Mouse (Mus musculus) lung, postnatal 25 days (tissue): ENCODE measurements at regions not wholly inside any gene's neighbourhood (a gene's known extent, or its start where the extent isn't known, plus 50 kb on each side); places are given as distances from the start of the nearest gene placed in this dataset.

Source experiments
- DNase-seq: peaks from one replicate; pipeline ENCODE4 v3.0.0; 2022; ENCODE audit warnings: low spot score

DNA sequence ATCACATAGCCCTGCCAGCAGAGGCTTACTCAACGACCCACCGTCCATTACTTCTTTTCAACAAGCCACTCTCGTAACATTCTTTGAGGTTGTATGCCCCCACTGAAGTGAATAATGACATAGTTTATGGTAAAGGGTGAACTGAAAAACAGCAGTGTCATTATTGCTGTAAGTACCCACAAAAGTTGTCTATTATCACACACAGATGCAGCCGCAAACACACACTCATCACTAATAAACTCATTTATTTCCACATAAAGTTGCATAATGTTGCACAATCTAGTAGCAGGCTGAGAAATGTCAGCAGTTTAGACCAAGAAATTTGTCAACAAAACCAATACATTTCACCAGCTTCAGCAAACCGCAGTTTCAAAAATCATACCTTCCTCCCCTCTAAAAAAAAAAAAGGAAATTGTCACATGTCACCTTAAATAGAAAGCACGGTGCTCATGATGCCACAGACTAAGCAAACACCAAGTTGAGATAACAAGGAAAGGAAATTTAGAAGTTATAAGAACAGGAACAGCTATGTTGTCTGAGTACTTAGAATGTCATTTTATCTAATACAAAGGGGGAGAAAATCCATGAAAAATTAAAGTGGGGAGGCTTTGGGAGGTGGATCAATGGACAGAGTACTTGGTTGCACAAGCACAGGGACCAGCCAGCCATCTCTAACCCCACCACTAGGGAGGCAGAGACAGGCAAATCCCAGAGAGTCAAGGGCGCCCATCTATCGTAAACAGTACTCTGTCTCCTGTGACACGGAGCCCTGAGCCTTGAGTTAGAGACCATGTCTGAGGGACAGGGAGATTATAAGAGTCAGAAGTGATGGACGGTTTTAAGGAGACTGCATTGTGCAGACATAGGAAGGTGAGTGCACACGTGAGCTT, 195.9 kb downstream of the Hlx start:
- DNase-seq = peak; percentile 37

DNA sequence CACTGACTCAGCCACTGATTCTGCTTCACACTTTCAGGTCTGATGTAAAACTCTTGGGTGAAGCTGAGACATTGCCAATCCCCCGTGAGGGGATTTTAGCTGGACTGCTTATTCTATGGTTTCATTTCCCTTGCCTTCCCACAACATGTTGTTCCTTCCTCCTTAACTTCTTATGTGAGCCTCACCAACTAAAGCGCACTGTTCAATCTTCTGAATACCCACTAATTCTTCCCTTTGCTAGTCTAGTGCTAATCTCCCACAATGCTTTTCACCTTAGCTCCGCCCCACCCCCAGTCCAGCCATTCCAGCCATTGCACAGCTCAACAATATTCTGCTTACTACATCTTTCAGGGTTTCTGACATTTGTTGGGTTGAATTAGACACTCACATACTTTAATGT, 196.7 kb downstream of the Hlx start:
- no peak for DNase-seq

DNA sequence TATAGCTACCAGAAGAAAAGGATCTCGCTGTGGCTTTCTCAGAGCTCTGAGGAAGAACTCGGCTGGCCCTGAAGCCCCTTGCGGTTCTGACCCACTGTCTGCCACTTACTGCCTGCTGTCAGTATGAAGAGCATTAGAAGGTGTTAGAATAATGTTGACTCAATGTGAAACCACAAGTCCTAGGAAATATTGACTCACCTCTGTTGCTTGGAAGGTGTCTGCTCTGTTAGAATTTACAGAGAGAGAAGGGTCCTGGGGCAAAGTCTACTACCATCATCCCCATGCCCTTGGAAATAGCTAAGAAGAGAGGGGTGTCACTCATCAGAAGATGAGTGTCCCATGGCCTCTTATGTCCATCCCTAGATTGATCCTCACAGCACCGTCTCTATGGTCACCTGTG, 197.9 kb downstream of the Hlx start:
- no peak for DNase-seq

DNA sequence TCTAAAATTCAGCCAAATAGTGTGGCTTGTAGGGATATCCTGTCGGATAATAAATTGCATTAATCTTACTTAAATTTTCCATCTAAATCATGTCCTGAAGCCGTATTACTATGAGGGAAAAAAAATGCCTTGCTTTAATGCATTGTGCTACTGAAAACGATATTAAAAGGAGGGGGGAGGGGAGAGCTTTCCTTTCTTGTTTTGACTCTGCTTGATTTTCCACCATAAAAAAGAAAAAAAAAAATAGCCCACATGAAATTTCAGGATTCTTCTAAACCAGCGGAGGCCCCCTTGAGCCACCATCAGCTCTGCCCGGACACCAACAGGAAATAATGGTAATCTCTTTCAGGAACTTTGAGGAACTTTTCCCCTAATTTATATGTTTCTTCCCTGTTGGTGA, 198.5 kb downstream of the Hlx start:
- no peak for DNase-seq

DNA sequence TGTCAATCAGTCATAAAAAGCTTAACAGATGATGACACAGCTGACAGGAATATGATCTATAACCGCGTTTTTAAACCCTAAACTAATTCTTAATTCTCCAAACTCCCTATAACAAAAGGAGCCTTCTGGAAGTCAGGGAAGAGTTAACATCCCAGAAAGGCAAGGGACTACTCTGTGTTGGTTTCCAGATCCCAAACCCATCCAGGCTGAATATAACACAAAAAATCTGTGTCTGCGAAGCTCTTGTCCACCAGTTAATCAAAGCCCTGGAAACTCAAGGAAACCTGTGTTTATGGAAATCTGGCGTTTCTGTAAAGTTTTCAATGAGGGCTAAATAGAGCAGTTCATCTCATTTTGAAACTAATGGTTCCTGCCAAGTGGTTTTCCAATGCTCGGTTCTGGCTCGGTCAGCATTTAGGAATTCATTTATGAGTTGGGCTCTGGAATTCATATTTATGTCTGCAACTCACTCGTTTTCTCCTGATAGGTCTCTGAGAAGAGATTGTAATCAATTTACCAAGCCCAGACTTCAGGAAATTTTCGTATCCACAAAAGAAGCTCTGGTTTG, 199.8 kb downstream of the Hlx start:
- DNase-seq = peak; percentile 4

DNA sequence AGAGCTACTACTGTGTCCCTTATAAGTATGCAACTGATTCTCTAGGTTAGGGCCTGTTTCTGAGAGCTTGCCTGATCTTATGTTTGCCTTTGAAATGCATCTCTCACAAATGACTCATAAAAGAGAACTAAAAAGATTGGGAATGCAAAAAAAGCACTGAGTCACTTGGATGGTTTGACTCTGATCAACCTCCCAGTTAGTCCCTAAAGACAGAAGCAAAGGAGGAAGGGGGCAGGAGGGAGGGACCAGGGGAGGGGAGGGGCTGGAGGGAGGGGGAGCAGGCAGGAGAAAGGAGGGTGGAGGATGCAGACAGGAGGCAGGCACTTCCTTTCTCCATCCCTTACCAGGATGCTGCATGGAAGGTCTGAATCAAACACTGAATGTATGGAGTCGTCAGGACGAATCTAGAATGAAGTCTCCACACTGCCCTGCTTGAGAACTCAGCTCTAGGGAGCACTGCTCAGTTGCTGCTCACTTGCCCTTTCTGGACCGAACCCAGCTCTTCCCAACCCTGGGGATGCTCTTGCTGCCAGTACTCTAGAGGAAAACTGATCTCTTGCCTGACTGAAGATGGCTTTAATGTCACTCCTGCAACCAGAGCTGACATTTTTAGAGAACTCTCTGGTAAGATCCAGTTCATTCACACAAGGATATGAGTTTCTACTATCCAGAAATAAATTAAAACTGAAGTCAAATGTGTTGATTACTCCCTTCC, 201.7 kb downstream of the Hlx start:
- DNase-seq = no peak

DNA sequence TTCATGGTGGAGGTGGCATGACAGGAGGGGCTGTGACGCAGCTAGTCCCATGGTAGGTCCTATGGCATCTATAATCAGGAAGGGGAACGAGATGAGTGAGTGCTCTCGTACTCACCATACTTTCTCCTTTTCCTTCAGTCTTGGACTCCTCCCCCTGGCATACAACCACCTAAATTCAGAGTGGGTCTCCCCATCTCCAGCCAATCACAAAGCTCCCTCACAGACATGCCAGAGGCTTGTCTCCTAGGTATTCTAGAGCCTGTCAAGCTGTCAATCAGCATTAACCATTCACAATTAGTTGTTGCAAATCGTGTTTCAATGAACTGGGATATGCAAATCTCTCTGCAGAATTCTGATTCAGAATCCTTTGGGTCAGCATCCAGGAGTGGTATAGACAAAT, 206.7 kb downstream of the Hlx start:
- DNase-seq = no peak

DNA sequence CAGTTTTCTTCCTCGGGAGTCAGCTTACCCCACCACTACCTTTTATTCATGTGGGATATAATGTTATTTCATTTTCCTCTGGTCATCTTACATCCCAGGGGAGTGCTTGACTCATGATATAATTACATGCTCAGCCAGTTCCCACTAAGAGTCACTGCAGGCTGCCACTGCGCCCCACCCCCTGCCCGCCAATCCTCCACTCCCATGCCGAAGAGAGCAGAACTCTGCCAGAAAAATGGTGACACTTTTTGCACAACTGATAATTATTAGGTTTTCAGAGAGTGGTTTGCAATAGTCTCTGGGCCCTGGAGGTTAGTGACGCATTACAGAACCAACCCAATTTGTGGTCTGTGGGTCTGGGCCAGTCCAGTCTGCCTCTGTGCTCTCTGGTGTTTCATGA, 212.9 kb downstream of the Hlx start:
- DNase-seq = no peak

DNA sequence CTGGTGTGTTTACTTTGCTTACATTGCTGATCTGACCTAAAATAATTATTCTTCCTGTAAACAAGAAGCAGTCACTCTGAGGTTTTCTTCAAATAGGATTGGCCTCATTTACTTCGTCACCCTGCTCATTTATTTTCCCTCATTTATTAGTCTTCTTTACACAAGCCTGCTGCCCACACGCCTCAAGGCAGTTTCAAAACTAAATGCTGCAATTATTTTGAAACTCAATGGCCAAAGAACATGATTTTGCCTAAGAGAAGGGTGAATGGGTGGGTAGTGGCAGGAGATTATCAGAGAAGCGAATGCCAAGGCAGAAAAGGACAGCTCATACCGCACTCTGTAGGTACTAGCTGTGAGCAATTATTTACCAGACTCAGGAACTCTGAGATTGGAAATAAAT, 227.8 kb downstream of the Hlx start:
- no peak for DNase-seq

DNA sequence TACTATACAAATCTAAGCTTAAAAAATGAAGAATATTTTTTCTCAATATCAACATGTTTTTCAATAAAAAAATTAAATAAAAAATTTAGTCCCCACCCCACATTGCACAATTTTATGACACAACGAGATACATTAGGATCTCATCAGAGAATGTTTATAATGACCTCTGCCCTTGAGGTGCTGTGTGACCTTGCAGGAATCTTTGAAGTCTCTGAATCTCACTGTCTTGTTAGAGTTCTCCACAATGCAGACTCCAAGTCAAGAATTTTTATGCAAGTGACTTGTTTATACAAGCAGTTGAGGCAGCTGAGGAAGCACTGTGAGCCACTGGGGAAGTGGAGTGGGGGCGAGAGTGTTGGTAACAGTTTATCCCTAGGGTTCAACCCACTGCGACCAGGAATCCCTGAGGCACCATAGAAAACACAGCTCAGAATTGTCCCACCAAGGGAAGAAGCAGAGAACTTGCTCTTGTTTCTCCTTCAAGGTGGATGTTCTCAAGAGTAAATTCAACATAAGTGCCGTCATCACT, 228.5 kb downstream of the Hlx start:
- DNase-seq = peak; percentile 63

DNA sequence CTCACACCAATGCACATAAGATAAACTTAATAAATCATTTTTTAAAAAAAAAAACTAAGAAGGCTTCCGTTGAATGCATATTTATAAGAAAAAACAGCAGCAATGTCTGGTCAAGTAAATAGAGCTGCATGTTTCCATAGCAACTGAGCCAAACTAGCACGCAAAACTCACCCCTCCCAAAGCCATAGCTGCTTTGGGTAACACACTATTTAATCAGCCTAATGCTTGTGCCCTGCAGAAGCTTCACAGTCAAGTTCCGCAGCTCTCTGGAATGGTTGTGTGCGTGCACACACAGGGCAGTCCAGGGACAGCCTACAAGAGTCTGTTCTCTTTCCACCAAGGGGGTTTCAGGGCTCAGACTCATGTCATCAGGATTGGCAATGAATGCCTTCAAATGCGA, 231.7 kb downstream of the Hlx start:
- DNase-seq = no peak

DNA sequence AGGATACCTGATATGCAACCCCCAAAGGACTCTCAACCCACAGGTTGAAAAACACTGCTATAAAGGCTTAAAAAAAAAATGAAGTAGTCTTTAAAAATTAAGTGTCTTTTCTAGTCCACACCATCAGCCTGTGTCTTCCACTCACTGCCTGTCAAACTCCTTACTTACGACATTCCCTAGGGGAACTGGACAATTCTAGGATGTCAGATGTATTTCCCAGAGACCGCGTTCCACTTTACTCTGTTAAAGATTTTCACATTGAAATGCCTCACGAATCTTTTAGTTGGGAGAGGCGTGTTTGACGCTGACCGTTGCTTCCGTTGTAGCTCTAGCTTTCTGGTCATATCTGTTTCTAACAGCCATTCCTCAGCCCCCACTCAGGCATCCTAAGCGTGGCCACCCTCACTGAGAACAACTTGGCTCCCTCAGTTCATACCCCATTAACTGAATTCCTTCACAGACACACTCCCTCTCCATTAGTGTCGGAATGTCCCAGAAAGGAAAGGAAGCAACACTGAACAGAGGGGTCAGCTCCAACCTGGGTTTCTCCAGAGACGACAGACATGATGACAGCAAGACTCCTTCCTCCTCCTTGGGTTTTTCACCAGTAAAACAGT, 233.4 kb downstream of the Hlx start:
- DNase-seq = peak; percentile 76

DNA sequence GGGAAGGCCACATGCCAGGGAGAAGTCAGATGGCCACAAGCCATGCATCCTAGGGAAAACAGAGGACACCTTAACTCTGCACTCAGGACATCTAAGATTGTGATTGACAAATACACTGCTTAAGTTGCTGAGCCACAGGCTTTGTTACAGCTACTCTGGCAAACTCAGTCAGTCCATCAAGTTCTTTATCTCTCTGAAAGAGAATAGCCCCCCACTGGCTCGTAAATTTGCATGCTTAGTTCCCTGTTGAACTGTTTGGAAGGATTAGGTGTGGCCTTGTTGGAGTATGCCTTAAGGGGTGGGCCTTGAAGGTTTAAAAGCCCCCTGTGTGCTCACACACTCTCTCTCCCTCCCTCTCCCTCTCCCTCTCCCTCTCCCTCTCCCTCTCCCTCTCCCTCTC, 235.4 kb downstream of the Hlx start:
- DNase-seq = no peak

DNA sequence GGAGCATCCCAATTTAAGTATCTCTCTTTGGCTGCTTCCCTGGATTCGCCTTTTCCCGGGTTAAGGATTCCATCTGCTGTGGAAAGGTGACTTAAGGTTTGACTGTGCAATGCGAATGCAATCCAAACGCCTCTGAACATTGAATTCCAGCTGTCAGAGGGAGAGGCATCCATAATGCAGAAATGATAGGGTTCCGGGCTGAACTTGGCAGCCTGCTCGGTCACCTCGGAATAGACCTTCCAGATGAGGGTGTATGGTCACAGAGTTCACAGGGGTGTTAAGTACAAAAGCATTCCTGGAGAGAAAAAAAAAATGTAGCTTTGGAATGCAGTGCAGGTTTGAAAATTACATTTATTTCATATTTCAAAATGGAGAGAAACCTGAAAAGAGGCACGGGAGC, 238.6 kb downstream of the Hlx start:
- no peak for DNase-seq

DNA sequence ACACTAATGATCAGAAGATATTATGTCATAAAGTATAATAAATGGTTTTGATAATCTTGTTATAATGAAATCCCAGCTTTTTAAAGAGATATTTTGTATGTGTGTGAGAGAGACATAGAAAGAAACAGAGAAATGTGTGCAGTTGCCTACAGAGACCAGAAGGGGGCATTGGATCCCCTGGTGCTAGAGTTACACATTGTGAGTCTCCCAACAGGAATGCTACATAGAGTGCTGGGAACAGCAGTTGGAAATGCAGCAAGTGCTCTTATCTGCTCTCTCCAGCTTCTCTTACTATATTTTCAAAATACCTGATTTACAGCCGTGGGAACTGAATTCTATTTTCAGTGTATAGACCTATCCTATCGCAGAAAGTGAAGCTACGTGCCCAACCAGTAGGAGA, 240.3 kb downstream of the Hlx start:
- no peak for DNase-seq

DNA sequence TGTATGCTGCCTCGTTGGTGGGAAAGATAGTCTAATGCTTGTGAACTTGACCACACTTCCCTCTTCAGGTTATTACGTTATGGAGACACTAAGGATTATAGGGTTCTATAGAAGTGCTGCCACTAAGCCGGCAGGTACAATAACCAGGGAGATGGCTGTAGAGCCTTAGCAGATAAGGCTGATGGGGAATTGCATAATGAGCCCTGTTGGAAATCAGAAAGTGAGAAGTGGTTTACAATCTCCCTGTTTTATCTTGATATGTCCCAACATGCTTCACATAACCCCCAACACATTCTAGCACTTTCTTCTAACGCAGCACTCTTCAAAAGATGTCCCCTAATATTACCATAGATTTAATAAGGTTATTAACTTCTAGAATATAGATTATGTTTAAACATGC, 241.2 kb downstream of the Hlx start:
- no peak for DNase-seq

DNA sequence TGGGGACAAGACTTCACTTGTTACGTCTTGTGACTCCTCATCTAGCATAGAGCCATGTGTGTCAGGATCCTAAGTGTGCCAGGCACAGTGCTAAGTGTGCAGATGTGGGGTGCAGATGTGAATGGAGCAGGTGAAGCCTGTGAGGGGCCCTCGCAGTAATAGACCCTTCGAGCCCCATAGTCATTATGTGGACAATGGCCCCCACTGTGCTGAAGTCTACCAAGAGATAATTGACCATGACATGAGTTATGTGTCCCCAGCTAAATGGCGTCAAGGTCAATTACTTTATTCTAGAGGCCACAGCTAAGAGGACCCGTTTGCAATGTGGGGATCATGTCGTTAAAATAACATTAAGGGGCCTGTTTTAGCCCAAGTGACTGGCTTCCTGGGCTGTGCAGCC, 245.0 kb downstream of the Hlx start:
- DNase-seq = no peak

DNA sequence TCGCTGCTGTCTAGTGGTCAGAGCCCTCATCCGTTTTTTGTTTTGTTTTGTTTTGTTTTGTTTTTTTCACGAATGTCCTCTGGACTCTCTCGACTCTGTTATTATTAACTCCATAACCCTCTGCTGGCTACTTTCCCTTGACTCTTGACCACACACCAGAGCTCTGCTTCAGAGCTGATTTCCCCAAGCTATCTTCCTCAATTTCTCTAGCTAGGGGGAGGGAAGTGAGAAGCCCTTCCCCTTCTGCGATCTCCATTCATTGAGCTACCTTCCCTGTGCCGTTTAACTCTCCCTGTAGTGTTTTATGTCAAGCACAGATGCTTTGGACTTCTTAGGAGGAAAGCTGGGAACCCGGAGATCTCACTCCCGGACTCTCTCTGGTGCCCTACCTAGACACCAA, 247.6 kb downstream of the Hlx start:
- no peak for DNase-seq

DNA sequence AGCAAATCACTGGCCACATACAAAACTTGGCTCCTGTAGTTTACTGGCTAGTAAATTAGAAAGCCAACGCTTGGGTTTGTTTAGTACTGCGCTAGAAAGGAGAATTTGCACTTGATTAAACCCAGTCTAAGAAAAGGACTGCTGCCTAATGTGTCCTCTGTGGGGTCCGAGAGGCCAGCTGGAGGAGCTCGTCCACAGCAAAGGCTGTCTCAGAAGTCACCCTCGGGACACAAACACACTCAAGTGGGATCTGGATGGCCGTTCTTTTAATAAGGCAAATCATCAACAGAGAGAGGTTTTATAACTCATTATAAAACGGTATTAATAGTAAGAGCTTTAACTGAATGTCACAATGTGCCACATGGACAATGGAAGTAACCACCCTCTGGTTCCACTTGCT, 249.0 kb downstream of the Hlx start:
- no peak for DNase-seq

DNA sequence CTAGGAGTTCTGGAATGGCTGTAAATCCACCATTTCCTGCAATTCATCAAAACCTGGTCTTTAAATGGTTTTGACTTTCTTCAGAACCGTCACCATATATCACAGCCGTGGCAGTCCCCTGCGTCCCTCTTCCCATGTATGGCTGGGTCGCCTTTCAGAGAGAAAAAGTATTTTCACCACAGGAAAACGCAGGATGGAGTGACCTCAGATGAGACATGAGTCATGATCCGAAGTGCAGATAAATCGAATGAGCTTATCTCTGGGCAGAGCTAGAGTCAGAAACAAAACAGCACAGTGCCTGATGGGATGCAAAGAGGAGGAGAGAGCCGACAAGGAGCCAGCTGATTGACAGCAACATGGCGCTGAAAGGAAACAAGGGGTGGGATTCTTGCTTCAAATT, 250.4 kb downstream of the Hlx start:
- DNase-seq = no peak

DNA sequence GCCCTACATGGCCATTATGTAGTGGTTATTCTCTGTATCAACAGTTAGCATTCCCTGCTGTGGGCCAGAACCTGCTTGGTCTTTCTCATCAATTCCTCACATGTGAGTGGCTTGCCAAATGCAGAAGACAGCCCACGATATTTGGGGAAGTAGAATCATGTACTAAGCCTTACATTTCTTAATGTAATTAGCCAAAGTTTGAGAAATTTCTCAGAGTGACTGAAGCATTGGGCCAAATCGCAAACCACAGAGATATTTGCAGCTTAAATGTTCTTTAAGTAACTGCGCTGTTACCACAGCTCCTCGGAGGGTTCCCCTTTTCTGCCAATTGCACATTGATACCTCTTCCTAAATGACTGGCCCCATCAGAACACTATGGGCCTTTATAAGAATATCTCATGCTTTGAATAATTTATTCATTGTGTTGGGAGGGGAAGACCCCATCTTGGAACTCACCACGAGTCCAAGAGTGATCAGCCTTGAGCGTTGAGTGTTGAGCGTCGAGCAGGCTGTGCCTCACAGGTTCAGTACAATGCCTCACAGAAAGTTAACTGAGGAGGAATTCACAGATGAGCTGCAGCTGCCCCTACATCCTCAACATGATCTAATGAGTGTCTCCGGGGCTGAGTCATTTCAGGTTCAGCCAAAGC, 251.7 kb downstream of the Hlx start:
- DNase-seq = no peak

DNA sequence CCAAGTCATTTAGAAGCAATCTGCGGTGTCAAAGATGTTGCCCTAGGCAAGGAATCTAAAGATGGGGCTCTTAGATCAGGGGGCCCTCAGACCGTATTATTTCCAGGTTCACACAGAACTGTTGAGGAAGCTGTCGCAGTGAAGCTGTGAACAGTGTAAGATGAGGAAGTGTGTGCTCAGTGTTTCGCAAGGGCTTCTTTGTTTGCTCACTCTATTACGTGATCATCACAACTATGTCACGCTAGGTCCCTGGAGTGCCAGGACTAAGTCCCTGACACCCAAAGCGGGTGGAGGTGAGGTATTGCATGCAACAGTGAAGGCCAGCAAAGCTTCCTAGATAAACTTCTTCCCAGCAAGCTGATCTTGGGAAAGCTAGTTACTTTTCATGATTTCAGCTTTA, 254.4 kb downstream of the Hlx start:
- peak; percentile 65 for DNase-seq
